Mouse (Mus musculus): ENCODE results near the gene Rplp2.

DNA sequence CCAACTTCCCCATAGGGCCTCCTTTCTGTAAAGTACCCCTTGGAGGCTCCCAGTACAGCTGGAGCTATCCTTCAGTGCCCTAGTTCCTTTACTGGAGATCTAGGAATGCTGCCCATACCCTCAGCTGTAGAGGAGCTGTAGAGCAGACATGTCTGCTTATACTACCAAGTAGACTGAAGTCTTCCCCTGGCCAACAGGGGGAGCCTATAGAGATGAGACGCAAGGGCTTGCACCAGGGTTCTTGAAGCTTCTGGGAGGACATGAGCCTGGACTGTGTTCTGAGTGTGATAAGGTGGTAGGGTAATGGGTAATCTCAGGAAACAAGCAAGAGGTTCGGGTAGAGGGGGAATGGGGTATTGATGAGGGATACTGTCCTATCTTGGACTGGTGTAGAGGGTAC lies 44.0 kb downstream of the Rplp2 start:
- TF ChIP-seq EP300 (IDR thresholded peaks at IDR 0.05; ENCODE audit: insufficient read depth, low read depth, low read length) (no peak), CTCF (IDR thresholded peaks at IDR 0.05; ENCODE audit: low read depth, low read length) (peak; percentile 23)
